Mouse (Mus musculus): Measurements from ENCODE around the gene Trim47.

Gene Trim47

DNA sequence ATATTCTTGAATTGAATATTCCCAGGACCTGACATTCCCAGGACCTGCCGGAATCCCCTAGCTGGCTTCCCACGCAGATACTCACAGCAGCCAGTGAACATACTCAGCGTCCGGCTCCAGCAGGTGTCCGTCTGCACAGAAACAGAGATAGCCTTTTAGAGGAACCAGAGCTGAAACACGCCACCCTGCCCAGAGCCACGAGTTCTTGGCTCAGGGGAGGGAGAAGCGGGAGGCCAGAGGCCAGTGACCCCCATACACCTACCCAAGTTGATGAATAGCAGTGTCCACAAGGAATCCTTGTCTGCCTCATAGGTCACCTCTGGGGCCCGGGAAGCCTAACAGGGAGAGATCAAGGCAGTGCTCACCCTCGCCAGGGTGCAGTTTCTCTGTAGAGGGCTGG is 7.2 kb upstream of the Trim47 start:
- DNase-seq = peak; percentile 93

DNA sequence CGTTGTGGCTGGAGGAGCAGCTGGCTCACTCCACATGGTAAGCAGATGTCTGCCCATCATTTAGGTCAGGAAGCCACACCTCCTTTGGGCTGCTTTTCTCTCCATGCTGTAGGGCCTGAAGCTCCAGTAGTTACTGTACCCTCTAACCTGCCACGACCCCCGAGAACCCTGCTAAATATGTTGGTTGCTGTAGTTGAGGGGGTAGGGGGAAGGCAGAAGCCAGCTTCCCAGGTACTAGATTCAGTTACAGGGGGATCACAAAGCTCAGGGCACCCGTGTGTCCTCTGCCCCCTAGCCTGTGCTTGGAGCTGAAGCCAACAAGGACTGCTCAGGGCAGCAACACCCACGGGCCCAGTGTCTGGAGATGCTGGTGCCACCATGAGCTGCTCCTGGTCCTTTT is 6.5 kb upstream of the Trim47 start:
- DNase-seq = peak; percentile 92

GRCm38 (mm10) chr11:116132366-116133333 is 5.6 kb upstream of the Trim47 start:
- DNase-seq = peak; percentile 97

GRCm38 (mm10) chr11:116131349-116132170 is 4.5 kb upstream of the Trim47 start:
- DNase-seq = peak; percentile 94

GRCm38 (mm10) chr11:116130488-116131205 is 3.6 kb upstream of the Trim47 start, which contains the start of gene Trim65:
Gene Trim65 (minus strand): TSS chr11:116131128.
- peak; percentile 99 for DNase-seq

- peak; percentile 96 for DNase-seq
These were observed 3.0 kb upstream of the Trim47 start for GRCm38 (mm10) chr11:116129993-116130487.

GRCm38 (mm10) chr11:116129091-116129790 is 2.2 kb upstream of the Trim47 start:
- peak; percentile 93 for DNase-seq

- peak; percentile 96 for DNase-seq
These were observed 976 bp upstream of the Trim47 start for GRCm38 (mm10) chr11:116127986-116128385.

DNA sequence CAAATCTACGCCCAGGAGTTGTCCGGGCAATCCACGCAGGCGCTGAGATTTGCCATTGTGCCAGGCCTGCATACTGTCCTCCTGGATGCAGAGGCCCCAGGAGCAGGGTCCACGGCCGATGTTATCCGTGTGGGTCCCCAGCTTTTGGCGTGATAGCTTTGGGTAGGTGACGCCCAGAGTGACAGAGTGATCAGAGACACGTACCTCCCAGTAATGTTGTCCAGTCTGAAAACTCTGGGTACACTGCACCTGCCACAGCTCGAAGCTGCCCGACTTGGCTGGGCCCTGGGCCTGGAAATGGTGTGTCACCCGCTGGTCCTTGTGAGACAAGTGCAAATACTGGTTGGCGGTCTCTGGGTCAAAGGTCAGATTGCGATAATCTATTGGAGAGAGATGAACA is 749 bp downstream of the Trim47 start:
- peak; percentile 94 for DNase-seq

GRCm38 (mm10) chr11:116121731-116122245 is 5.2 kb downstream of the Trim47 start:
- peak; percentile 76 for DNase-seq

DNA sequence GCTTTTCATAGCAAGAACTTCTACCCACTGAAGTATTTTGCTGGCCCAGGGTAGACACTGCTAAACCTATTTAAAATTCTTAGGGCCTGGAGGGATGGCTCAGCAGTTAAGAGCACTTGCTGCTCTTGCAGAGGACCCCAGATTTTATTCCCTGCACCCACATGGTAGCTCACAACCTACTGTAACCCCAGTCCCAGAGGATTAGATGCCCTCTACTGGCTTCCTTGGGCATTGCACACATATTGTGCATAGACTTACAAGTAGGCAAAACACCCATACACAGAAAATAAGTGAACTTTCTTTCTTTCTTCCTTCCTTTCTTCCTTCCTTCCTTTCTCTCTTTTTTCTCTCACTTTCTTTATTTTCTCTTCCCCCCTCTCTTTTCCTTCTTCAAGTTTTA is 9.2 kb downstream of the Trim47 start:
- DNase-seq = no peak

DNA sequence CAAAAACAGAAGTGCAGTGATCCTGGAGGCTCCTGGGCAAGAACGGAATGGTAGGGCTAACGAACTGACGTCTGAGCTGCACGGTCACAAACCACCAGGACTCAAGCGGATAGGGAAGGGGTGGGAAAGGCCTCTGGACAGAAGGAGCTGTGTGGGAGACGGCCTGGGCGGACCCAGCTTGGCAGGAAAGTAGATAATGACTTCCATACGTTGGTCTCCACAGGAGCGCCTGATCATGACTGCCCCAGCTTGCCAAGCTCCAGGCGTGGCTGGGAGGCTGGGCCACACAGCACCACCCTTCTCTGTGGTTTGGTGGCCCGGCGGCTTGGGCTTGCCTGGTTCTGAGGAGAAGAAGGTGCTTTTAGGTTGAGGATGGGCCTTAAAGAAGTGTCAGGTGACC is 9.8 kb downstream of the Trim47 start:
- DNase-seq = peak; percentile 90

DNA sequence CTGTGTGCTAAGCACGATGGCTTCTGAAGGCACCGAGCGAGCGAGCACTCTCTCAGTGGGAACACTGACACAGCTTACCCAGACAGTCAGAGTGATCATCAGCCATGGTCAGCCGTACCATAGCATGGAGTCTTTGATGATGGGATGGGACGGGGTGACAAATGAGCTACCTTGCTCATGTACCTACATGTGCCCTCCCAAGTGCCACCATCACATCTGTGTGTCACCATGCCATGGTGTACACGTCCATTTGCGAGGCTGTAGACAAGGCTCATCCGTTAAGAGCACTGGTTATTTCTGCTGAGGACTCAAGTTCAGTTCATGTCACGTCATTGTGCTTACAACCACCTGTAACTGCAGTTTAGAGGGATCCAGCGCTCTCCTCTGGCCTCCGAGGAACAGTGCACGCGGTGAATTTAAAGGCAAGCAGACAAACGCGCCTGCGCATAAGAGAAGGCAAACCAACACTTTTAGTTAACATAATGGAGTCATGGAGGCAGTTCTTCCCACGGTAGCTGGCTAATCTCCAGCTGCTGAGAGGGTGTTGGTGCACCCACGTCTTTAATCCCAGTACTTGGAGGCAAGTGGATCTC is 15.3 kb downstream of the Trim47 start:
- peak; percentile 93 for DNase-seq

DNA sequence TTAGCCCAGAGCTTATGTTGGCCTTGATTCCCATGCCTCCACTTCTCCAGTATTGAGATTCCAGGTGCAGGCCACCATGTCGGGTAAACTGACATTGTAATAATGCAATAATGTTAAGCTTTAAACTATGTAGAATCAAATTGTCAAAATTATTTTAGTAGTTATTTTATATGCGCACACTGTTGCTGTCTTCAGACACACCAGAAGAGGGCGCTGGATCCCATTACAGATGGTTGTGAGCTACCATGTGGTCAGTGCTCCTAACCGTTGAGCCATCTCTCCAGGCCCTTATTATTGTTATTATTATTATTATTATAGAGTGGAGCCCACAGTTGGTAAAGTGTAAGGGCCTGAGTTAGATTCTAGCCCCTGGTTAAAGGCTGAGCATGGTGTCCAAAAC is 15.9 kb downstream of the Trim47 start:
- no peak for DNase-seq

DNA sequence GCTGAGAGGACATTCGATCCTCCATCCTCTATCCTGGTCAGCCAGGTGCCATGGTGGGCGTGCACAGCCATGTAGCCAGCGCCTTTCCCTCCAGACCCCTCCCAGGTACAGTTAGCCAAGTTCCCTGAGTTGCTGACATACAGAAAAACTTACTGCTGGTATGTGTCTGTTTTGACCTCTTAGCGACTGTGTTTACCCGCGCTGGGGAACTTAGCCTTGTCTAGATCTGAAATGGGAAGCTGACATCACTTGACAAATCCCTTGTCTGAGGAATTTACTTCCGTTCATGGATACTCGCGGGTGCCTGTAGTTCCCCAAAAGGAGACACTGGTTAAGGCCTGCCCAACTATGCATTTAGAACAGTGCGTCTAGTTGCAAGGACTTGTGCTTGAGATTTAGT is 16.5 kb downstream of the Trim47 start:
- DNase-seq = no peak

DNA sequence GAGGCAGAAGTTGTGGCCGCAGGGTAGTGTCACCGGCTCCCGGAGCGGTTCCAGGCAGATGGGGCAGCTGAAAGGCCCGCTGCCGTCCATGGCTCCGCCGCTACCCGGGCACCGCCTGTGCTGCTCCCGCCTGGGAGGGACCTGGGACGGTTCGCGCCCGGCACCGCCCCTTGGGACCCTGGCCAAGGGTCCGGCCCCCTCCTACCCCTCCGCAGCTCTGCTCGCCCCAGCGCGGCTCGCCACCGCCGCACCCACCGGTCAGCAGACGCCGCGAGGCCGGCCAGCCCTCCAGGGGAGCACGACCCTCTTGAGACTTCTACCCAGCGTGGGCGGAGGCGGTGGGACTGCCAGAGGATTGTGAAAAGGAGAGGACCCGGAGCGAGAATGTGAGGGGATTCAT is 16.9 kb downstream of the Trim47 start:
- peak; percentile 99 for DNase-seq

- DNase-seq = peak; percentile 97
These were observed 17.4 kb downstream of the Trim47 start for GRCm38 (mm10) chr11:116109441-116110081.

DNA sequence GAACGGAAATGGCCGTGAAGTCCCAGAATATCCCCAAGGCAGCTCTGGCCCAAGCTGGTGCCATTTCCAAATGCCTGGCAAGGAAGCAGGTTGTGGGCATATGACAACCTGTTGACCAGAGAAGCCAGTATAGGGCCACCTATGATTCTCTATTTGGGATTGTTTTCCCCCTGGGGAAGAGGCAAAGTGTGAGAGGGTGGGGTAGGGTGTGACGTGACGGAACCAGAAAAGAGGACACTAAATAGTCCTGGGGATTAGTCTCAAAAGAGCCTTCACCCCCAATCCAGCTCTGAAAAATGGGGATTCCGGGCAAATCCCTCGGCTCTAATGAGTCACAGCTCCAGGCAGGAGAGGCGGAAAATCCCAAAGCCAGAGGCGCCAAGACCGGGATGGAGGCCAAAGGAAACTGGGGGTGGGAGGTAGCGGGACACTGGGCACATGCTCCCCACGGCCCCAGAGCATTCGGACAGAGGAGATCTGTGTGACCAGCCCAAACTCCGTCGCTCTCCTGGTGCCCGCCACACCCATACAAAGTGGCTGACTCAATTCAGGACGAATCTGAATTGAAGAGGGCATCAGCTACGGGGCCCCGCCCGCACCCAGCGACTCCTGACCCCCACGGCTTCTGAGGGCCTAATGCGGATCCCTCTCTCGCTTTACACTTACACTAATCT is 18.4 kb downstream of the Trim47 start:
- peak; percentile 99 for DNase-seq

GRCm38 (mm10) chr11:116107777-116108285 is 19.2 kb downstream of the Trim47 start:
- DNase-seq = peak; percentile 96
